Mouse (Mus musculus): ENCODE measurements around the gene Lctl.

Gene Lctl

GRCm38 (mm10) chr9:64116876-64117275 lies at the start of gene Lctl:
Lctl (plus strand) TSS chr9:64117147.
- in situ Hi-C loops (cut with MboI, MseI), result loop anchor here (25.0 kb wide), 1 partner anchor 495 kb away; no protein-coding TSS in a partner anchor

- in situ Hi-C loops (cut with MboI, MseI), result no loop called here
Observed at GRCm38 (mm10) chr9:64067787-64068186, 49.2 kb upstream of the Lctl start.

- in situ Hi-C loops (cut with MboI, MseI), result no loop called here
Observed at GRCm38 (mm10) chr9:64068571-64068970, 48.4 kb upstream of the Lctl start.

- in situ Hi-C loops (cut with MboI, MseI), result no loop called here
Observed at GRCm38 (mm10) chr9:64069131-64069530, 47.8 kb upstream of the Lctl start.

- in situ Hi-C loops (cut with MboI, MseI), result no loop called here
Observed at GRCm38 (mm10) chr9:64070674-64071073, 46.3 kb upstream of the Lctl start.

- in situ Hi-C loops (cut with MboI, MseI), result no loop called here
Observed at GRCm38 (mm10) chr9:64074831-64075230, 42.1 kb upstream of the Lctl start.

- in situ Hi-C loops (cut with MboI, MseI), result no loop called here
Observed at GRCm38 (mm10) chr9:64076412-64076811, 40.5 kb upstream of the Lctl start.

- in situ Hi-C loops (cut with MboI, MseI), result no loop called here
Observed at GRCm38 (mm10) chr9:64078386-64078792, 38.6 kb upstream of the Lctl start.

- in situ Hi-C loops (cut with MboI, MseI), result no loop called here
Observed at GRCm38 (mm10) chr9:64079922-64080321, 37.0 kb upstream of the Lctl start.

GRCm38 (mm10) chr9:64084231-64084630 lies 32.7 kb upstream of the Lctl start:
- in situ Hi-C loops (cut with MboI, MseI), result no loop called here

GRCm38 (mm10) chr9:64084661-64085399 lies 32.1 kb upstream of the Lctl start:
- in situ Hi-C loops (cut with MboI, MseI), result loop anchor here (5.0 kb wide), 1 partner anchor 163 kb away; no protein-coding TSS in a partner anchor

- in situ Hi-C loops (cut with MboI, MseI), result loop anchor here (5.0 kb wide), 1 partner anchor 164 kb away; no protein-coding TSS in a partner anchor
Observed at GRCm38 (mm10) chr9:64085976-64086375, 31.0 kb upstream of the Lctl start.

- in situ Hi-C loops (cut with MboI, MseI), result loop anchor here (5.0 kb wide), 1 partner anchor 164 kb away; no protein-coding TSS in a partner anchor
Observed at GRCm38 (mm10) chr9:64086543-64086942, 30.4 kb upstream of the Lctl start.

- in situ Hi-C loops (cut with MboI, MseI), result loop anchor here (5.0 kb wide), 1 partner anchor 165 kb away; no protein-coding TSS in a partner anchor
Observed at GRCm38 (mm10) chr9:64087461-64088235, 29.3 kb upstream of the Lctl start.

GRCm38 (mm10) chr9:64088346-64088745 lies 28.6 kb upstream of the Lctl start:
- in situ Hi-C loops (cut with MboI, MseI), result loop anchor here (5.0 kb wide), 1 partner anchor 166 kb away; no protein-coding TSS in a partner anchor

GRCm38 (mm10) chr9:64089004-64089403 lies 27.9 kb upstream of the Lctl start:
- in situ Hi-C loops (cut with MboI, MseI), result loop anchor here (5.0 kb wide), 1 partner anchor 167 kb away; no protein-coding TSS in a partner anchor

GRCm38 (mm10) chr9:64094083-64094482 lies 22.9 kb upstream of the Lctl start:
- in situ Hi-C loops (cut with MboI, MseI), result no loop called here

- in situ Hi-C loops (cut with MboI, MseI), result no loop called here
Observed at GRCm38 (mm10) chr9:64098282-64098681, 18.7 kb upstream of the Lctl start.

GRCm38 (mm10) chr9:64100442-64100841 lies 16.5 kb upstream of the Lctl start:
- in situ Hi-C loops (cut with MboI, MseI), result loop anchor here (25.0 kb wide), 1 partner anchor 512 kb away; no protein-coding TSS in a partner anchor

- in situ Hi-C loops (cut with MboI, MseI), result loop anchor here (25.0 kb wide), 1 partner anchor 507 kb away; no protein-coding TSS in a partner anchor
Observed at GRCm38 (mm10) chr9:64105301-64105700, 11.6 kb upstream of the Lctl start.

GRCm38 (mm10) chr9:64110502-64110901 lies 6.4 kb upstream of the Lctl start:
- in situ Hi-C loops (cut with MboI, MseI), result loop anchor here (25.0 kb wide), 1 partner anchor 502 kb away; no protein-coding TSS in a partner anchor

- in situ Hi-C loops (cut with MboI, MseI), result loop anchor here (25.0 kb wide), 1 partner anchor 498 kb away; no protein-coding TSS in a partner anchor
Observed at GRCm38 (mm10) chr9:64114646-64115045, 2.3 kb upstream of the Lctl start.

Measured in T-helper 2 cell (primary cell).